Mouse (Mus musculus): ENCODE data around the gene Per2.

The Per2 gene

DNA sequence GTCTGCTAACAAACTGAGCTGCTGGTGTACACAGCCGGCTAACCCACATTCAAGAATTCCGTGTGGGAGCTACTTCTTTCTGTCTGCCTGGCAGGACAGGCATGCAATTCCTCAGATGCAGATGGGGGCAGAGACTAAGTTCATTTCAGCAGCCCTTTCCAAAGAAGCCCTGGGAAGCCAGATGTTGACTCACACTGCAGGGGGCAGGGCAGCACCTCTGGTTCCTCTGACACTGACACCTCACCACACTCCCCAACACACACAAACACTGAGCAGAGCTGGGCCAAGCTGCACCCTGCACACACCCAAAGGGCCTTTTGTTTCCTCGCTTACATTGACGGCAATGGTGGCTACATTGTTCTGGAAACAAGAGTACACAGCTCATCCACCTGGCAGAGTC lies 1.4 kb upstream of the Per2 start:
- intact Hi-C loops (cut with DNase I) = no loop called here

DNA sequence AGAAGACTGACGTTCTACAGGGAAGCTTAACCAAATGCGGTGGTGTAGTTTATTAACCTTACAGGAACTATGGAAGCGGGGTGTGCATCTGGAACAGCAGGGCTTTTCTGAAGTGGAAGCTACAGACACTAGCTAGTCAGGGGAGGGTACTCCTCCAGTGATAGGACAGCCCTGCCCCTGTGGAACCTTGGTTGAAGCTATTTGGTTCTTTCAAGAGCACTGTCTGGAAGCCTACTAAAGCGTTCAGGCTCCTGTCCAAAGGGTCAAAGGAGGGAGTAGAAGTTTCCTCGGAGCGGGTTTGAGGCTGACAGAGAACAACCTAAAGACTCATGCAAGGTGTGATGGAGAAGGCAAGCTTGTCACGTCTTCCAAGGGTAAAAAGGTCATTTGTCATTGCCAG lies 945 bp upstream of the Per2 start:
- intact Hi-C loops (cut with DNase I) = no loop called here

DNA sequence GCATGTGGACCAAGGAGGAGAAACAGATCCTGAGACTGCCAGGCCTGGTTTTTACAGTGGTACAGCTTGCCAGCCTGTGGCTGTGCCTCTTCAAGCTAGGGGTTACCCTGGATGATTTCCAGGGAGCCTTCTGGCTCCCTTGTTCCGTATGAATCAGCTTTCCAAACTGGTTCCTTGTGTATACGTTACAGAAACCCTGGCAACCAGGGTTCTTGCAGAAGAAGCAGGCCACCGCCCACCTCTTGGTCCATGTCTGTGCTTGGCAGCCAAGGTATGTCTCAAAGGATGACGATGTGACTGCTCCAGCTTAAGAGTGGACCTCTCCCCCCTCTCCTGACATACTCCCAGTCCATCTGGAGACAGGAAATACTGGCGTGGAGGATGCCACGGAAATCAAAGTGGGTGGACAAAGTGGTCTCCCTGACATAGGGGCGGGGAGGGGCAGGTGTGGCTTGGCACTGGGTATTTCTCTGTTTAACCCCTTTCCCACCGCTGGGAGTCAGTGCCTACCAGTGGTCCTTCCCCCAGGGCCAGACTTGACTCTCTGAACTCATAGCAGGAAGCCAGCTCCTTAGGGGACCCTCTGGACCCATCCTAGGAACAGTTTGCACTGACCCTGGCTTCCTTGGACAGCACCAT lies 782 bp downstream of the Per2 start:
- intact Hi-C loops (cut with DNase I) = loop anchor here (2.0 kb wide), 1 partner anchor 22 kb away; no protein-coding TSS in a partner anchor

DNA sequence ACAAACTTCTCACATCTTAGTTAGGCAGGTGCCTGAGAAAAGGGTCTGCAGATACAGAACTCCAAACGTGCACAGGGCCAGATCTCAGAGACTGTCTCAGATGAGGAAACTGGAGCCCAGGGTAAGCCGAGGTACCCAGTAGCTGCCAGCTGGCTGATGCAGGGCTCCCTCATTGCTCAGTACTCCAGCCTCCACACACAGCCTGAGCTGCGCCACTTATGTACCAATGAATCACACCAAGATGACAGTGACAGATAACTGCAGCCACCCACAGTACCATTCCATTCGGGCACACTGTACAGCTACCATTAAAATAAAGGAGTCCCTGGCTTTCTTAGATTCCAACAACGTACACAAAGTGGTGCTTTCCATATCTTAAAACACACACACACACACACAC lies 1.4 kb downstream of the Per2 start:
- intact Hi-C loops (cut with DNase I) = loop anchor here (2.0 kb wide), 1 partner anchor 21 kb away; no protein-coding TSS in a partner anchor

DNA sequence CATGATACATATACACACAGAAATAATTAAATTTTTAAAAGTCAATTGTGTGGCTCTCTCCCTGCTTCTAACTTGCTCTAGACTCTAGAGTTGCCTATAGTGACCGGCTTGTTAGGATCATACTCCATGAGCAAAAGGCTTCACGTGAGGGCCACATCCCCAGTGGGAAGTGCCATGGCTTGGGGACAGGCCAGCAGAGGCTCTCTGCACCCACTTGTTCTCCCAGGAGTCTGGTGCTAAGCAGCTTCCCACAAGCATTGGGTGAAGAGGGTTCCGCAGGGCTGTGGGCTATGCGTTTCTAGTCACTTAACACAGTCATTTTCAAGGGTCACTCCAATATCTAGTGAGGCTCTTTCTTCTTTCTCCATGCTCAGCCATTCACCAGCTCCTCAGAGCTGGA lies 2.0 kb downstream of the Per2 start:
- intact Hi-C loops (cut with DNase I) = no loop called here

DNA sequence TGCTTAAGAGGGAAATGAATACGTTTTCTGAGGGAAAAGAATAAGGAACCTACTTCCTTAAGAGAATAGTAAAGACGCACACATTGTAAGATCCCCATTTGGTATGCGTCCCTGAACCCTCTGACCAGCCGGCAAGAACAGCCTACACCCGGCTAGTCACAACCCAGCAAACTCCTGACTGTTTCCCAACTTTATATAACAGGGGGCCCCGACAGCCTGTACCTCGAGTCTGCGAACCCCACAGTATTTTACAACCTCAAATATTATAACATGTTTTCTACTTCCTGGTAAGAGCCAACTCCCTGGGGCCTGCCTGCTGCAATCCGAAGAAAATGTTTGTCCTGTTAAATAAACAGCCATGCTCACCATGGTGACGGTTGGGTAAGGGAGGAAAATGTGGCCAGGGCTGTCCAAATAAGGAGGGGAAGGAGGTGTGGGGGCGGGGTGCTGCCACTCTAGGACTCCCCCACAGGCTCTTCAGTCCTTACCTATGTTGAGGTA lies 2.8 kb downstream of the Per2 start:
- intact Hi-C loops (cut with DNase I) = no loop called here

DNA sequence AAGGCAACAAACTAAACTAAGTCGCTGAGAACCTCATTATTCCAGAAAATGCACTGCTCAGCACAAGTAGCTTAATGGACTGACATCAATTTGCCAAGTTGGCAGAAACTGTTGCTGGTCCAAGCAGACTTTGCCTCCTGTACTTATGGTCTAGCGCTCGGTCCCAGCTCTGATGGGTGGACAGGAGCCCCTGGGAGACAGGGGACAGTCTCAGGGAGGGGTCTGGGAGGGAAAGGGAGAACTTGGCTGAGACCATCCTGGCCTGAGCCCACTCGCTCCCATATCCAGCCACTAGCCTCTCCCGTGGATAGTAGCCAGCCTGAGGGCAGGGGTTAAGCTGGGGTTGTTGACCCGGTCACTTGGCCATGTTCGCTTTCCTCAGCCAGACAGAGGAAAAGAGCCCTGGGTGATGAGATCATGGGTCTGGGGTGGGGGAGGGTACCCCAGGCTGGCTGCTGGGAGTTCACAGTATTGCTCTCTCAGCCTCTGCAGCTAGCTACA lies 3.4 kb downstream of the Per2 start:
- intact Hi-C loops (cut with DNase I) = no loop called here

DNA sequence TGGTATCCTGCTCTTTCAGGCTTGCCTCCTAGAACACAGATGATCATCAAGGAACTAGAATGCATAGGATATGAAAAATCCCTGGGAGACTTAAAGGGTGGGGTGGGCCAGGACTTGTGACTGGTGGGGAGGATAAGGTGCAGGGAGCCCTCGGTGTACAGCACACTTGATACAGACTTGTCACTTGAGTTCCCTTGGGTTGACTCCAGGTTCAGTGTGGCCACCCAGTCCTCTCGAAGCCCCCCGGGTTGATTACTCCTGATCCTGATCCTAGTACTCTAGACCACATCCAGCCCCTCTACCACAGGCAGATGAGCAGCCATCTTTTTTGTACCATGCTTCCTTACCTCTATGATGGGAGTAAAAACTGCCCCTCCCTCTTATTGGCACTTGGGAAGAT lies 4.2 kb downstream of the Per2 start:
- intact Hi-C loops (cut with DNase I) = no loop called here

DNA sequence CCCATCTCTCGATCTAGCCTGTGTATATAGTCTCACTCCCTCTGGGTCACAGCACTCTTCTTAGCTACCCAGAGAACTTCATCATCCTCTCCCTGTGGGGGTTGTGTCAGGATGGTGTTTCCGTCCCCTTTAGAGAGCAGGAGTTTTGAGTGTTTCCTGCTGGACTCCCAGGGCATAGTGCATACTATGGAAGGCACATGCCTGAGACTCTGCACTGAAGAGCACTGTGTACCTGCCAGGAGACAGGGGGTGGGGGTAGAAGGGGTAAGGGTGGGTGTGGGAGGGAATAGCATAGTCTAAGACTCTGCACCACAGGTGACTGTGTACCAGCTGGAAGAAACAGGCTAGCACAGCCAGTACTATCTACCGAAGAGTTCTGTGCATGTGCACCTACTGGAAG lies 4.8 kb downstream of the Per2 start:
- intact Hi-C loops (cut with DNase I) = no loop called here

DNA sequence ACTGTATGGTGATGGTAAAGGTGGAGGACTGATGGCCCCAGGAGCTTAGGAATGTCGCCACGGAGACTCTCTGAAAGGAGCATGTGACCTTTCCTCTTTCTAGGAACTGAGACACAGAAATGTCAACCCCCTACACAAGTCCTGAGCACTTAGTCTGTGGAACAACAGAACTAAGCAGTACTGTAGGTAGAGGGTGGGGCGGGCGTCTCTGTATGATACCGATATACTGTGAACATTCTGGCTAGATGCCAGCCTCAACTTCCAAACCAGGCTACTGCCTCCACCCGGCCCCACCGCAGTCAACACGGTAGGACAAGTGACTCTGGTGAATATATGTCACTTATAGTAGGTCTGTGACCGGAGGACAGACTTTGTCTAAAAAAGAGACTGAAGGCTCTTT lies 5.2 kb downstream of the Per2 start:
- intact Hi-C loops (cut with DNase I) = no loop called here

DNA sequence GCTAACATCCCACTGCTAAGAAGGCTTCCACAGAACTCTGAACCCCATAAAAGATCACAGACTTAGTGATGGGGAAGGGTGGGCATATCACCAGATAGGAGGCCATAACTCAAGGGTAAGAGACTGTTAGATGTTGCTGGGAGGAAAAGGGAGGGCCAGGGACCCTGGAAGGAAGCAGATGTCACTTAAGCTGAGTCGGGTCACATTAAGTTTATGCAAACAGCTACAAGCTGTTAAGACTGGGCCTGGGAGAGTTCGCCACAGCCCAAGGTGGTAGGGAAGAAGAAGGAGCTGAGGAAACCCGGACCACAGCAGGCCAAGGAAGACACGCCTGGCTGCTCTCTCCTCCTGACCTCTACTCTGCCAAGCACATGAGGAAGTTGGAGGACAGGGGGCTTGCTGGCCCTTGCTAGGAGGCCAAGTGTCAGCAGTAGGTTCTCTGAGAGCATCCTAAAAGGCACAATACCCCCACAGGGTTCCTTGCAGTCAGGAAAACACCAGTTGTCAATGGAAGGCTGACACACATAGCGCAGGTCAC lies 7.5 kb downstream of the Per2 start:
- intact Hi-C loops (cut with DNase I) = no loop called here

DNA sequence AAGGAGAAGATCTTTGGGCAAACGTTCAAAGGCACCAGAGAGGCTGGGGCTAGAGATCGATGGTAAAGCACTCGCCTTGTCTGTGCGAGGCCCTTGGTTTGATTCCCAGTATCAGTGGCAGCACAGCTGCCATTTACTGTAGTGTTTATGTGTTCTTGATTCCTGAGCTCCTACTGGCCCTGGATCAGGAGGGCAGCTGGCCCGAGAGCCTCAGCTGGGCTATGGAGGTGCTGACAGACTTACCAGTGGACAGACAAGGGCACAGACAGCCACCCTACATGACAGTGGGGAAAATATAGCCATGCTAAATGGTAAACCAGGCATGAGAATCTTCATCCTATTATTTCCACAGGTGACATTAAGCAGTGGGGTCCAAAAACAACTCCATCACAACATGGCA lies 8.3 kb downstream of the Per2 start:
- intact Hi-C loops (cut with DNase I) = no loop called here

DNA sequence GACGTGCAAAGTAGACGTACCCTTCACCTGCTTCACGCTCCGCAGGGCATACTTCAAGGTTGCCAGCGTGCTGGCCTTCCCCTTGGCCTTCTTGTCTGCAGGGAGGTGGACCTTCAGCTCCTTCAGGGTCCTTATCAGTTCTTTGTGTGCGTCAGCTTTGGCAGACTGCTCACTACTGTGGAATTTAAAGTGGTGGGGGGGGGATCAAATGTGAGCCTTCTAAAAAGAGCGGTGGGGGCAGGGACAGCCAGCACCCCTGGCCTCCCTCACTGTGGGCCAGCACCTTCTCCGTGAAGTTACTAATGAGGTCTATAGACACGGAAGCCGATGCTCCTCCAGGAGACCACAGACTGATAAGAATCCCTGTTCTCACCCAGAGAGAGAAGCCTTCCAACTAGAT lies 10.4 kb downstream of the Per2 start:
- intact Hi-C loops (cut with DNase I) = no loop called here

DNA sequence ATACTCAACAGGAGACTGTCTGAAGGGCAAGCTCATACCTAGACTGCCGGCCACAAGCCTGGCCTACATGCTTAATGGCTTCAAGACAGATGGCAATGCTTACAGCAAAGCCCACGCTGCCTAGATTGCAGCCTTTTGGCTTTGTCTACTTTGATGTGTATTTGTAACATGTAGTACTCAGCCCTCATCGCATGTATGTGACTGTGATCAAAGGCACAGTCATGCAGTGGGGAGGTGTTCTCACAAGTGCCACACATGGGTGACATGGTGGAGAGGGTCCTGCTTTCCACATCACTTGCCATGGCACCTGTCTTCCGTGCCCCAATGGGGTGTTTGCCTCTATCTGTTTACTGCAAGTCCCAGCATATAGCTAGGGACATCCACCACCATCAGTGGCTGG lies 12.6 kb downstream of the Per2 start:
- intact Hi-C loops (cut with DNase I) = no loop called here

DNA sequence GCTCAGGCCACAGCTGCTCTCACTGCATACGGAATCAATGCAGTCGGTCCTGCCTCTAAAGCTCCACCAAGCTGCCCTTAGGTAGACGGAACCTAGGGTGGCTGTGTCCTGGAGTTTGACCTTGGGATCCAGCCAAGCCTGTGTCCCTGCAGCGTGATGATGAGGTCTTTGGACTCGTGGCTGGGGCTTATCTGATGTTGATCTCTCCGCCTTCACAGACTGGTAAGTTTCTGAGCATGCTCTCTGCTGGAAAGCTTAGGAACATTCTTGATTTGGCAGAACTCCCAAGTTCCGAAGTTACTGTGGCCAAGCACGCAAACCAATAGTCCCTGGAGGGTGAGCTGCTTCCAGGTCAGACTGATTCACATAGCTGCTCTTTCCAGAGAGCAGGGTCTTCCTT lies 13.1 kb downstream of the Per2 start:
- intact Hi-C loops (cut with DNase I) = no loop called here

DNA sequence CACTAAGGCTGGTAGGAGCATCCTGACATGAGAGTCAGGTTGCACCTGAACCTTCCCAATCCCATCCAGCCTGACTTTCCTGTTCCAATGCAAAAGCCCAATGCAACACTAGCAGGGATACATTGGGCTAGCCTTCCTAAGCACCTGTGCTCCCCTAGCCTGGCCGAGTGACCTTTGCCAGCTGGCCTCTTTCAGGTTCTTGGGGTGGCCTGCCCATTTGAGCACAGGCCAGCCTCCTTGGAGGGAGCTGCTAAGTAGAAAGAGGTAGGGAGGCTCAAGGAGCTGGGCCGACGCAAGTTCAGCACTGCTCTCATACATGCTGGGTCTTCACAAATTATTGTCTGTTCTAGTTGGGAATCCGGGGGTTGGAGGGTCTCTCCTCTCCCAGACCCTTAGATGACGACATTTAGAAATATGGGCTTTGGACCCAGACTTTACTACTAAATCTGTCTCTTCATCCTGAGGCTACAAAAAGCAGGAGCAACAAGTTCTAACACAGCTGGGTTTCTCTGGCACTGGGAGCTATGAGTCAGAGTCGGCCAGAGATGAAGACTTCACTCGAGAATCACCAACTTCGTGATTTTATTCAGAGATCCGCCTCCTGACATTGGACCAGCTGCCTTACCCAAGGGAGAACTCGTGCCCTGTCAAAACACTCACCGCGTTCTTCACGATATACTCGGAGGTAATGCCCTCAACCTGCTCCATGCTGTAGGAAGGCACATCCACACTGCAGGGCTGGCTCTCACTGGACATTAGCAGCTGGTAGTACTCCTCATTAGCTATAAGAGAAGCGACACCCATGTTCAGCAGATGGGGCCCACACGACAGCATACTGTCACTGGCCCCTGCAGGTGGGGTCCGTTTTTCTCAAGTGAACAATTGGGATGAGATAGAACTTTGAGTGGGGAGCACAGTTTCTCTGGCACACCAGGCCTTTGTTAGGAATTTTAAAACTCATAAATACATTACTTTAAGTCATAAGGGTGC lies 14.0 kb downstream of the Per2 start:
- intact Hi-C loops (cut with DNase I) = no loop called here

DNA sequence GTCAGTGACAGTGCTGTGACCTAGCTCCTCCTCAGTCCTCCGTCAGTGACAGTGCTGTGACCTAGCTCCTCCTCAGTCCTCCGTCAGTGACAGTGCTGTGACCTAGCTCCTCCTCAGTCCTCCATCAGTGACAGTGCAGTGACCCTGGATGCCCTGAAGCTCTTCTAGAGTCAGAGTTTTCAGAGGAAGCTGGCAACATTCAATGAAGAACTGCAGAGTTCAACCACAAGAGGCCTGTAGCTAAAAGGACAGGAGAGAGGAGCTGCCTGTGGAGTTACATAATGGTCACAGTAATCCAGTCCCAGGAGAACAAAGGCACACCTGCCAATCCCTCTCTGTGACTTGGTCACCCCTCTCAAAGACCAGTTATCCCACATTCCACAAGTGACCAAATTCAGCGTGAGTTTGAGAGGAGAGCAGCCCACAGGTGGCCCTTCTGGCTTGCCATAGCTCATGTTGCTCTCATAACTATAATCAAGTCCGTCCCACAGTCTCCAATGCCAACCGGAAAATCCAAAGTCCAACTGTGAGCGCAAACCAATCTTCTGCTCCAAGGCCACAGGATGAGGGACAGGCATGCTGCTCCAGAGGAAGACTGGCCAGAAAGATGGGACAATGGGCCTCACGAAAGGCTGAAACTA lies 16.7 kb downstream of the Per2 start:
- intact Hi-C loops (cut with DNase I) = no loop called here

DNA sequence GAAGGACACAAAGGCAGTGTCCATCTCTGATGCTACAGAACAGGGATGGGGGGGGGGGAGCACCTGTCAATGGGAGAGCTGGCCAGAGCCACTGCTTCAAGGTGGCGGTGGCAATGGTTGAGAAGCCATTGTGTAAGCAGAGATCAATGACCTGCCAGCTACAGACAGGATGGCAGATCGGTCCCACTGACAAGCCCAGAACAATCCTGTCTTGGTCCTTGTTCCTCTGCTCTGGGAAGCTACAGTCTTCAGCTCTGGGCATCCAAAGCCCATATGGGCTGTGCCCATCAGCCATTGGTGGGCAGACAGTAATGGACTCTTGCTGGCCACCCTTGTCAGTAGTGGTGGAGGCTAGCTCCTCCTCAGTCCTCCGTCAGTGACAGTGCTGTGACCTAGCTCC lies 17.3 kb downstream of the Per2 start:
- intact Hi-C loops (cut with DNase I) = no loop called here

DNA sequence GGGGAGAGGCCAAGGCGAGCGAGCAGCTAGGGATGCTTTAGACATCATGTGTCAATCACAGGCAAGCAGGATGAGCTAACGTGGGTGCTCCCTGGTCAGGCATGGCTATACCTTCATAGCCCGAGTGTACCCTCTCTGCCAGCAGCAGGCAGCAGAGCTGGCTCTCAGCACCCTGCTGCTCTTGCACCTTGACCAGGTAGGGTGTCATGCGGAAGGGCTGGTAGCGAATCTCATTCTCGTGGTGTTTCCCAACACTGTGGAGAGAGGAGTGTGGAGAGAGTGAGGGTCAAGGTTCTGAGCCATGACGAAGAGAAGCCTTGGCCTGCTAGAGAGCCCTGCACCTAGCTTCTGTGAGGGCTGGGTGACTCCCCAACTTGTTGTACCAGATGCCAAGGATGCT lies 19.3 kb downstream of the Per2 start:
- intact Hi-C loops (cut with DNase I) = no loop called here

DNA sequence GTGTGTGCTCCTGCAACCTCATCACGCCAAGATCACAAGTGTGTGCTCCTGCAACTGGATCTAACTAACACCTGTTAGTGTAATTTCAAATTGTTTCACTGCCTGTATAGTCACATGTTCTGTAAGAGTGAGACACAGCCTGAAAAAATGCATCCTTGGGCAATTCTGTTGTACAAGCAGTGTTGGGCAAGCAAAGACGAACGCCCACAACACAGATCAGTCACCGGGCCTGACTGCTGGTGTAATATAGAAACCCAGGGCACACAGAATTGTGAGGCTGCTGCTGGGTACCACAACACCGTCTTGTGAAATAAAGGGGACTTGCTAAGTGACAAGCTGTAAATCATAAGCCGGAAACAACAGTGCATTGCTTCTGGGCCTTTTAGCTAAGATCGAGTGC lies 21.6 kb downstream of the Per2 start:
- intact Hi-C loops (cut with DNase I) = loop anchor here (2.0 kb wide), 1 partner anchor 21 kb away; the partner anchor contains the start of gene Per2

DNA sequence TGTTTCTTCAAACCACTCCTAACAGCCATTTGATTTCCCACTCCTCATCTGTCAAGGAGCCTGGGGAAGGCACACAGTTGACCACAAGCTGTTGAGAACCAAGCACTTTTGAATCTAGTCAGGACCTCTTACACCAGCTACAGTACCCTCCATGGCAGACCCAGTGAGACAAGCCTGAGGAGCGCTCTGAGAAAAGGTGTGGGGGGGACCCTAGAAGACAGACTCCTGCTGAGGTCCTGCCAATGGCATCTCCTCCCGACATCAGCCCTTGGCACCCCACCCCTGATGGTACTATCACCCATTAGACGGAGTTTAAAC lies 22.1 kb downstream of the Per2 start:
- intact Hi-C loops (cut with DNase I) = loop anchor here (2.0 kb wide), 1 partner anchor 22 kb away; the partner anchor contains the start of gene Per2

All from adrenal gland (tissue).